Mouse (Mus musculus) kidney, adult 2 months (tissue): ENCODE measurements at regions not wholly inside any gene's neighbourhood (a gene's known extent, or its start where the extent isn't known, plus 50 kb on each side); places are given as distances from the start of the nearest gene placed in this dataset.
A peak's percentile ranks its signal among the peaks of the same experiment; 100 is the strongest.

Source experiments
- DNase-seq: peaks from one replicate; pipeline ENCODE4 v3.0.0; 2021
- H3K27ac ChIP-seq: fragments of 200-500 bp; 2 replicates; pipeline ENCODE4 v1.5.1; 2012; ENCODE audit warnings: low read depth, low read length, control low read depth, inconsistent platforms; ENCODE audit not compliant: insufficient read depth
- H3K27me3 ChIP-seq: fragments of 200-500 bp; replicated peaks from 2 replicates; pipeline ENCODE4 v1.6.1; 2012; ENCODE audit warnings: mild to moderate bottlenecking, moderate library complexity, low read length, inconsistent platforms; ENCODE audit not compliant: control insufficient read depth, insufficient read depth
- H3K36me3 ChIP-seq: fragments of 200-500 bp; 2 replicates; pipeline ENCODE4 v1.6.1; 2012; ENCODE audit warnings: mild to moderate bottlenecking, moderate library complexity, low read length, inconsistent platforms; ENCODE audit not compliant: control insufficient read depth, insufficient read depth
- H3K4me1 ChIP-seq: fragments of 200-500 bp; 2 replicates; pipeline ENCODE4 v1.6.1; 2011; ENCODE audit warnings: low read length; ENCODE audit not compliant: control insufficient read depth, insufficient read depth
- H3K4me3 ChIP-seq: fragments of 200-500 bp; 2 replicates; pipeline ENCODE4 v1.5.1; 2011; ENCODE audit warnings: mild to moderate bottlenecking, low read depth, low read length, control low read depth; ENCODE audit not compliant: insufficient read depth
- CTCF ChIP-seq: fragments of 200-500 bp; conservative IDR thresholded peaks from 2 replicates; pipeline ENCODE4 v1.5.1; 2011; ENCODE audit warnings: low read depth, mild to moderate bottlenecking, control low read depth, low read length, moderate library complexity, mixed read lengths; ENCODE audit not compliant: insufficient read depth, insufficient read length
- POLR2A ChIP-seq: fragments of 200-500 bp; IDR thresholded peaks from one replicate; pipeline ENCODE4 v1.6.1; 2011; ENCODE audit warnings: low read depth, low read length, control low read depth
- WGBS: fragments of 180-500 bp; shearing (Covaris S2); methylation state at CpG from one replicate; pipeline ENCODE4 v1.1.7; 2018; 5-methylcytosine and 5-hydroxymethylcytosine counted together

GRCm38 (mm10) chr2:166326932-166327331, 171.5 kb upstream of the Sulf2 start:
- no peak for DNase-seq
- Histone ChIP-seq H3K4me1 (peaks cover 3% of the 10 kb centered on the region; the same call in 1 of the 2 replicates), H3K27me3 (no peaks in the 10 kb centered on the region), H3K4me3 (no peak overlapping the region), H3K27ac (no peak overlapping the region), H3K36me3 (no peaks in the 10 kb centered on the region)
- no peak for TF ChIP-seq CTCF
- no peak for TF ChIP-seq POLR2A
- 82% methylated on average over 5 of the region's 5 CpGs for WGBS

DNA sequence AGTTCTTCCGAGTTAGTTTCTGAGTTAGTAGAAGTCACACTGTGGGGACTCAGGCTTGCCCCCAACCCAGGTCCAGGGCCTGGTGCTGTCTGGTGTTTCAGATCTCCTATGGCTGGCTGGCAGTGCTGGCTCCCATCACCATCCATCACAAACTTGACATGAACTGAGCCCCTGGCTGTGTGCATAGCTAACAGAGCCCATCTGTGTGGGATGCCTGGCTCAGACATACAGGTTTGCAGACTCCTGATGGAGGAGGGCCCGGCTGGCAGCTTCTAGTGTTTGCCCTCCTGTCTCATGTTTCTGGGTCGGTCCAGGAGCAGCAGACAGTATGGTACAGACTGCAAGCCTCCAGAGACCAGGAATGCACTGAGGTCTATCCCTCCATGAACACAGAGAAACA, 169.5 kb upstream of the Sulf2 start:
- no peaks in the 10 kb centered on the region for H3K27me3 ChIP-seq
- H3K36me3 ChIP-seq = no peaks in the 10 kb centered on the region
- TF ChIP-seq POLR2A = no peak
- no peak overlapping the region for H3K4me3 ChIP-seq
- H3K4me1 ChIP-seq = peaks cover 3% of the 10 kb centered on the region; the same call in 1 of the 2 replicates
- 53% methylated on average over 3 of the region's 3 CpGs for WGBS
- H3K27ac ChIP-seq = no peak overlapping the region
- DNase-seq = no peak

DNA sequence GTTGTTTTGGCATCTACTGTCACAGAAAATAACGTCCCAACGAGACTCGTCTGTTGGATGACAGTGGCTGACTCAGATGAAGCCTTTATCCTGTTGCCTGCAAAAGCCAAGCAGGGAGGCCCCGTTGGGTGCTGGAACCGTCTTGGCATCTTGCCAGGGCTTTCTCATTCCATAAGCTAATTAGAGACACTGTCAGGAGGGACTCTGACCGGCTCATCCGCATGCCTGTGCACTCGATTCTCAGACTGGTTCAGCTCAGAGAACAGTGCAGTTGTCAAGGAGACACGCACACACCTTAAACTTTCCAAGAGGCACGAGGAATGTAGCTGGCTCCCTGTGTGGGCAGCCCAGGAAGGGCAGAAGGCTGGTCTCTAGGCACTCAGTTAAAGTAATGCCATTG, 169.0 kb upstream of the Sulf2 start:
- Histone ChIP-seq H3K27me3 (no peaks in the 10 kb centered on the region), H3K4me1 (peaks cover 3% of the 10 kb centered on the region; the same call in 1 of the 2 replicates), H3K36me3 (no peaks in the 10 kb centered on the region), H3K27ac (no peak overlapping the region), H3K4me3 (no peak overlapping the region)
- TF ChIP-seq CTCF (no peak), POLR2A (no peak)
- 18% methylated on average over 10 of the region's 10 CpGs for WGBS
- DNase-seq = peak; percentile 83

DNA sequence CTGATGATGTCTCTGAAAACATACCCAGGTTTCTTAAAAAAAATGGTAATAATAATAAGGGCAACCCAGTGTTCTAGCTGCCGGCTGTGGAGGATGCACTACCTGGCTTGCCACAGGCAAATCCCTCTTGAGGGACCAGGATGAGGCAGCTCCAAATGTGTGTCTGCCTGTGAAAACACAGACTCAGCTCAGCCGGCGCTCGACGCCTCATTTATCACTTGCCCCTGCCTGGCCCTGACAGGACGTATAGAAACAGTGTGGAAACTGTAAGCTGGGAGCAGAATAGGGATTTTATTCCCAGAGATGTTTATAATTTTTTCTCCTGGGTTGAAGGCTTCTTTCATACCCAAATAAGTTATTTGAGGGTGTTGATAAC, 167.2 kb upstream of the Sulf2 start:
- Histone ChIP-seq H3K36me3 (no peaks in the 10 kb centered on the region), H3K27ac (no peak overlapping the region), H3K27me3 (no peaks in the 10 kb centered on the region), H3K4me1 (peaks cover 3% of the 10 kb centered on the region; the same call in 1 of the 2 replicates), H3K4me3 (no peak overlapping the region)
- 95% methylated on average over 6 of the region's 6 CpGs for WGBS
- TF ChIP-seq CTCF (no peak), POLR2A (no peak)
- DNase-seq = no peak

DNA sequence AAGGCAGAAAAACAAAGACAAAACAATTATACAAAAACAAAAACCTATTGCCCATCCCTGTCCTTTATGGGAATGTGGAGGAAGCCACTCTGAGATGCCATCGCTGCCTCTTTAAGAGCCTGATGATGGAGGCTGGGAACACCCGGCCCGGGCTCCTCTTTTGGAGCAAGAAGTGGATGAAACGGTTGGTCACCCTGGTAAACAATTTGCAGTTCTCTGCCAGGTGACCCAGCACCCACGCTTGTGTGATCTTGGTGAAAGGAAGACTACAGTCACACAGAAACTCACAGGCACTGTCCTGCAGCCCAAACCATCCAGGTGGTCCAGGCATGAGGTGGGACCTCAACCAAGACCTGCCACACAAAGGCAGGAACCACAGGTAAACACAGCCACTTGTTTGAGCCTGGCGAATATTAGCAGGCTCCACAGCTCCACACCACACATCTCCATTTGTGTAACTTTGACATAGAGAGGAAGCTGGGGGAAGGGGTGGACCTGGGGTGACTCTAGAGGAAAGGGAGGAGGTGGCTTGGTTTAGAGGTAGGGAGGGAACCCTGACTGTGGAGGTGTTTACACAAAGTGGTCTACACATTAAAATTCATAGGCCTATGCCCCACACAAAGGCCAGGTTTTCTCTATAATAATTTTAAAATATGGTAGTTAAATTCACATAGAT, 166.7 kb upstream of the Sulf2 start:
- Histone ChIP-seq H3K27ac (no peak overlapping the region), H3K4me3 (no peak overlapping the region), H3K36me3 (no peaks in the 10 kb centered on the region), H3K27me3 (no peaks in the 10 kb centered on the region), H3K4me1 (peaks cover 3% of the 10 kb centered on the region; the same call in 1 of the 2 replicates)
- 36% methylated on average over 6 of the region's 6 CpGs for WGBS
- TF ChIP-seq POLR2A = no peak
- no peak for TF ChIP-seq CTCF
- DNase-seq = peak; percentile 63

DNA sequence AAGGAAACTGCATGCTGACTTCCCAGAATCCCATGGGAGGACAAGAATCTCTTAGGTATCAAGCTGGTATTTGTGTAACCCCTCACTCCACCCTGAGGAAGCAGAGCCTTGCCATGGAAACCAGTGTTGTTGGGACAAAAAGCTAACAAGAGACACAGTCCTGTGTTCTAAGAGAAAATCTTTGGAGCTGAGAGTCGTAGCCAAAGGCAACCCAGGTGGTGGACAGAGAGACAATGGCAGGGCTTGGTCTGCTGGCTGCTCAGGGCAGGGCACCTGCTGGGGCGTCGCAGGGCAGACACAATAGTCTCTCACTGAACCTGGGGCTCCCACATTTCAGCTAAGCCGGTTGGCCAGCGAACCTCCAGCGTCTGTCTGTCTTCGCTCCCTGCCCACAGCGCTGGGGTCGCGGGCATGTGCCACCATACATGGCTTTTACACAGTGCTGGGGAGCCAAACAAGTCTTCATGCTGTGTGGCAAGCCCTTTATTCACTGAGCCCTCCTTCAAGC, 161.0 kb upstream of the Sulf2 start:
- H3K36me3 ChIP-seq = no peaks in the 10 kb centered on the region
- H3K27me3 ChIP-seq = no peaks in the 10 kb centered on the region
- TF ChIP-seq POLR2A (no peak), CTCF (no peak)
- WGBS = 81% methylated on average over 10 of the region's 10 CpGs
- H3K27ac ChIP-seq = no peak overlapping the region
- DNase-seq = no peak
- H3K4me3 ChIP-seq = no peak overlapping the region
- H3K4me1 ChIP-seq = no peaks in the 10 kb centered on the region

GRCm38 (mm10) chr2:166310438-166310837, 155.0 kb upstream of the Sulf2 start:
- DNase-seq = no peak
- Histone ChIP-seq H3K36me3 (no peaks in the 10 kb centered on the region), H3K27me3 (no peaks in the 10 kb centered on the region), H3K27ac (no peak overlapping the region), H3K4me3 (no peak overlapping the region), H3K4me1 (no peaks in the 10 kb centered on the region)
- 90% methylated on average over 5 of the region's 5 CpGs for WGBS
- TF ChIP-seq CTCF = no peak
- no peak for TF ChIP-seq POLR2A
